Mouse (Mus musculus): Measurements from ENCODE around the gene Cryl1.
A peak's percentile ranks its signal among the peaks of the same experiment; 100 is the strongest.

Gene Cryl1

DNA sequence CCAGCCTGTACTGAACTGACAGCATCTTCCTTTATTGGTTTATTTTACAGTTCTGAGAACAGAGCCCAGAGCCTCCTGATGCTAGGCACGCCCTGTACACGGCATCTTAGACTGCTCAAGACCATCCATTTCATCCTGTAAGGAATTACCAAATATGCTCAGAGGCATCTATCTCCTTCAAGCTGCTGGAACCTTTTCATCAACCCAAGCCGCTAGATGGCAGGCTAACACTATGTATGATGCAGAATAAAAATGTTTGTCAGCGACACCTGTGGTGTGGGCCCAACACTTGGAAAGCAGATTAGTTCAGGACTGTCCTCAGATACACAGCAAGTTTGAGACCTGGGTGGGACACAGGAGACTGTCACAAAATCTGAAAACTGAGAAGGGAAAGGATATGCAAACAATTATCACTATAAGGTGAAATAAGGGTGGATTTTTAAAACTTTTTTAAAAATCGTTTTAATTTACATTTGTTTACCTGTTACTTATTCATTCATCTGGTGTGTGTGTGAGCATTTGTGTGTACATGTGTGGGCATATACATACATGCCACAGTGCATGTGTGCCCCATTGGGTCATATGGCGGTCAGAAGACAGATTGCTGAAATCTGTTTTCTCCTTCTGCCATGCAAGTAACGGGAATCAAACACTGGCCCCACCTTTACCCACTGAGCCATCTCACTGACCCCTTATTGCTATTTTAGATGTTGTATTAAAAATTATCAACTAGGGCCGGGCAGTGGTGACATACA lies 25.8 kb downstream of the Cryl1 start:
- DNase-seq, result peak; percentile 79

DNA sequence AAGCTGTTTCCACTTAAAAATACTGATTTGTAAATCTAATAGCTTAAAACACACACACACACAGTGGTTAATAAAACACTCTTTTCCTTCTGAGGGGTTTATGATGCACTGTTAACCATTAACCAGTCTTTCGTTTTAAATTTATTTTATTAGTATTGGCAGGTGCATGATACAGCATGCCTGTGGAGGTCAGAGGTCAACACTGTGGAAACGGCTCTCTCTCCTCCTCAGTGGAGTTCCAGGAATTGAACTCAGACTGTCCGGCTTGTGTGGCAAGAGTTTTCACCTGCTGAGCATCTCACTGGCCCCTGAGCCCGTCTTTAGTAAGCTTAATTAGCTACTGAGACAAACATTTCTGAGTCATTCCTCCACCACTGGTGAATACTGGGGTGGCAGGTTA lies 31.0 kb downstream of the Cryl1 start:
- peak; percentile 80 for DNase-seq

DNA sequence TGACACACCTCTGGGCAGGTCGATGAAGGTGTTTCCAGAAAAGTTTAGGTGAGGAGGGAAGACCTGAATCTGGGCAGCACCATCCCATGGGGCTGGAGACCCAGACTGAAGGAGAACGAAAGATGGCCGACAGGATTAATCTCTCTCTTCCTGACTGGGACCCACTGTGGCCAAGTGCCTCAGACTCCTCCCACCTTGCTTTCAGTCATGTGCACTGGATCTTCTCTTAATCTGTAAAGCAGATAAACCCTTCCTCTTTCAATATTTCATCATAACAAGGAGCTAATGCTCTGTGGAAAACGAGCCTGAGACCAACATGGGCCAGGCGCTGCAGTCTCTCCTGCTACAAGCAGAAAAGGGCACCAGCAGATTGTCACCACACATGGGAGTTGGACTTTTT lies 31.6 kb downstream of the Cryl1 start:
- no peak for DNase-seq

DNA sequence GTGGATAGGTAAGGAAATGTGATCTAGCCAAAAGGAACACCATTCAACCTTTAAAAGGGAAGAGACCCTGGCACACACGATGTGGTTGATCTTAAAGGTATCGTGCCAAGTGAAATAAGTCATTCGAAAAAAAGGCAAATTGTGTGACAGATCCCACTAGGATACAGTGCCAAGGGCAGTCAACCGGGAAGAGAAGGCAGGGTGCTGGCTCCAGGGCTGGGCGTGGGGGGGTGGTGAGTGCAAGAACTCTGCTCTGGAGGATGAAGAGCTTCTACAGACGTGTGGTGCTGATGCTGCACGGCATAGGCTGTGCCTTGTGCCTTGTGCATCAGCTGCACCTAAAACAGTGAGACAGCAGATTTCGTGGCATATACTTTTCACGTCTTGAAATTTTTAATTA lies 33.0 kb downstream of the Cryl1 start:
- peak; percentile 76 for DNase-seq

DNA sequence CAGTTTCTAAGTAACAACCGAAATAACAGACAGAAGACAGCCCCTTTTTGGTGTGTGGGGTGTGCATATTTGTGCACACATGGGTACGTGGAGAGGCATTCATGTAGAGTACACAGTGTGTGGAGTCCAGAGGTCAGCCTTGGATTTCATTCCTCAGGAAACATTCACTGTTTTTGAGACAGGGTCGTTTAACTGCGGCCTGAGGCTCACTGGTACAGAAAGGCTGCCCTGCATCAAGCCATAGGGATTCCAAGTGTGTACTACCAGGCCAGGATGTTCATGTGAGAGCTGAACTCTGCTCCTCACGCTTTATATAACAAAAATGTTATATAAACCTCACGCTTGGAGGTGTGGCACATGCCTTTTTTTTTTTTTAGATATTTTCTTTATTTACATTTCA lies 34.5 kb downstream of the Cryl1 start:
- DNase-seq, result peak; percentile 66

DNA sequence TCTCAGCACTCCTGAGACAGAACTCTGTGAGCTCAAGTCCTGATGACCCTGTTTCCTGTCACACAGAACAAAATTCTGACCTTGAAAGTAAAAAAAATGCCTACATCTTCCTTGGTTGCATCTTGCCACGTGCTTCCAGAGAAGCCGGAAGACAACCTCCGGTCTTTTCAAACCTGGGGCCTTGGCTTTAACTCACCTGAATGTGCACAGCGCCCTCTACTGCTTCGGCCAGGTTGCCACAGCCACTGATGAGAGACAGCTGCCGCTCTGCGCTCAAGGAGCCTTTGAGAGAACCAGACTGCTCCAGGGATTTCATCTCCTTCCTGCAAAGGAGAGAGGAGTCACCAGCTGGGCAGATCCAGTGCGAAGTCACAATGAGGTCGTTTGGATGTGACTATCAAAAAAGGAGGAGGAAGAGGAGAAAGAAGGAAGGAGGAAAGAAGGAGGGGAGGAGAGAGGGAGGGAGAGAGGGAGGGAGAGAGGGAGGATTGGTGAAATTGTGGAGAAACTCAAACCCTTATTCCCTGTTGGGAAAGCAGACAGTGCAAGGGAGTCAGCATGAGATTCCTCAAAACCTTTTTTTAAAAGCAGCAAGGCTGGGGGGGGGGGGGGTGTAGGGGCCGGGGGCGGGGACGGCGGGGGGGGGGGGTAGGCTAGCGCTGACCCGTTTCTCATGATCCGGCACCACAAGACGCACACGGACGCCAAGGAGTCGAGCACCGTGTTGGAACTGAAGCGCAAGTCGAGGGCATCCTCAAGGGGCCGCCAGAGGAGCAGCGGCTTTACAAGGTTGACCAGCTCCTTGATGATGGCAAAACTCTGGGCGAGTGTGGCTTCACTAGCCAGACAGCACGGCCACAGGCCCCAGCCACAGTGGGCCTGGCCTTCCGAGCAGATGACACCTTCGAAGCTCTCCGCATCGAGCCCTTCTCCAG lies 35.3 kb downstream of the Cryl1 start:
- peak; percentile 81 for DNase-seq

DNA sequence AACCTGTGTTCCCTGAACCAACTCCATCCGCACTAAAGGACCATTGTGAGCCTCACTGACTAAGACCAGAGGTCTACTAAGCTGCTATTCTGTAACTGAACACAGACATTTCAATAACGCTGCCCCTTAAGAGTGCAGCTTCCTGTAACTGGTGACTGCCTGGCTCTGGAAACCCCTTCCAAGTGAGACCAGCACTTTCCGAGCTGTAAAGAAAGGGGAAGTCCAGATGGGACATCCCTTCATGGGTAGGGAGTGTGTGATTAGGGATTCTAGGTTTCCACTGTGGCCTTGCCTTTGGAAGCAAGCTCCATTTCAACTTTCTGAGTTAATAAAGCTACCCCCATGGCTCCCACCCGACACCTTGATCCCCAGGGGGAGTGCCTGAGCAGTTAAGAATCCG lies 41.3 kb downstream of the Cryl1 start:
- DNase-seq, result no peak

DNA sequence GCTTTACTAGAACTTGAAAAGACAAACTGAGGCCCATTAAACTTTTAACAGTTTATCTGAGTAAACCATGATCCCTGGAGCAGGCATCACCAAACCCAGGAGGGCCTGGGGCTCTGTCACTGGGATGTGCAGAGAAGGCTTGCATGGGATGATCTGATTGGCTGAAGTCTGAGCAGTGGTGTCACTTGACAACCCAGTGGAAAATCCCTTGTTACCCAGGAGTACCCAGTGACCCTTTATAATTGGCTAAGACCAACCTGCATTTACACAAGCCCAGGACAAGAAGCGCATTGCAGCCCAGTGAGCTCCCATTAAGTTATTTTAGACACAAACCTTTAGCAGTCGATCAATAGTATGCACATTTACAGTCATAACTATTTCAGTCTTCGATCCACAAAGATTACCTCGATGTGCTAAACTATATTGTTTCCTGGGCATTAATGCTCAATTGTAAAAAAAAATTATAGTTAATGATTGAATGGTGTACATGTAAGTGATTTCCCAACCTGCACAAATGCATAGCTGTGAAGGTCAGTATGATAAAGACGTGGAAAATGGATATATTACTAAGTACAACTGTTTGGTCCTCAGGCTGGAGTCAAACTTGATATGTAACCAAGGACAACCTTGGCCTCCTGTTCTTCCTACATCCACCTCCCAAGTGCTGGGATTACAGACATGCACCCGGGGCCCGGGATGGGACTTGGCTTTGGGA lies 46.7 kb downstream of the Cryl1 start:
- no peak for DNase-seq

DNA sequence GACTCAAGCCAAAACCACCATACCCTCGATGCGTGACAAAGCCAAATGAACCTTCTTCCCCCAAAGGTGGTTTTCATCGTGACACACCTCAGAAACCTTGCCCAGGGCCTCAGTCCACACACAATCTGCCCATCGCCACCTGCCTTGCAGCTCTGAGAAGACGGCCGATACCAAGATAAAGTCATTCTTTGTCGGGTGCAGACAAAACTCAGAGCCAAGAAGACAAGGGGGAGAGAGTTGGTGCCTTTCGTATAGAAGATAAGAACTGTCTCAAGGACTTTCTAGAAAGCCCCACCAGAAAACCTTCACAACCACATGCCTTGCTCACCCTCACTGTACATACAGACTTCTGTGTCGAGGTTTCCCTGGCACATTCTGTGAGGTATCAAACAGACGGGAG lies 48.4 kb downstream of the Cryl1 start:
- no peak for DNase-seq

DNA sequence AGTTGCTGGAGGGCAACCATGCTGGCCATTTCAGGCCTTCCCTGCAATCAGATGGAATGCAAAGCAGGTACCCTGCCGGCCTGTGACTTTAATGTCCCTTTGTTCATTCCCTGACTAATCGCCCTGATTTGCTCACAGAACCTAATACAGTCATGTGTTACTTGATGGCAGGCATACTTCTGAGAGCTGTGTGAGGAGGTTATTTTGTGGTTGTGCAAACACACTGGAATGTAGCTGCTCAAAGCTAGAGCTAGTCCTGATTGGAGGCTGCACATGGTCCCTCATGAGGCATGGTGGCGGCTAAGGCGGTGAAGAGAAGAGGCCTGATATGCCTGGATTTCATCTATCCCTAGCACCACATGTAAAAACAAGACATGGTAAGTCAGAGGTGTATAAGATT lies 50.2 kb downstream of the Cryl1 start:
- DNase-seq, result no peak

DNA sequence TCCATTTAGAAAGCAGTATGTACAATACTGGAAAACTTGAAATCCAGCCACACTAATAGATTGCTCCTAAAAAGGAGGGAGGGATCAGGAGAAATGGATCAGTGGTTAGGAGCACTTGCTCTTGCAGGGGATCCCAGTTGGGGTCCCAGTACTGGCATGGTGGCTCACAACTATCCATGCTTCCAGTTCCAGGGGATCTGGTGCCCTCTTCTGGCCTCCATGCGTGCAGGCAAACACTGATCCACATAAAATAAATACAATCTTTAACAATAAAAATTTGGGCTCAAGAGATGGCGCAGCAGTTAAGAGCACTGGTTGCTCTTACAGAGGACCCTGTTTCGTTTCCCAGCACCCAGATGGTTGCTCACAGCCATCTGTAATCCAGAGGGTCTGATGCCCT lies 52.2 kb downstream of the Cryl1 start:
- no peak for DNase-seq

DNA sequence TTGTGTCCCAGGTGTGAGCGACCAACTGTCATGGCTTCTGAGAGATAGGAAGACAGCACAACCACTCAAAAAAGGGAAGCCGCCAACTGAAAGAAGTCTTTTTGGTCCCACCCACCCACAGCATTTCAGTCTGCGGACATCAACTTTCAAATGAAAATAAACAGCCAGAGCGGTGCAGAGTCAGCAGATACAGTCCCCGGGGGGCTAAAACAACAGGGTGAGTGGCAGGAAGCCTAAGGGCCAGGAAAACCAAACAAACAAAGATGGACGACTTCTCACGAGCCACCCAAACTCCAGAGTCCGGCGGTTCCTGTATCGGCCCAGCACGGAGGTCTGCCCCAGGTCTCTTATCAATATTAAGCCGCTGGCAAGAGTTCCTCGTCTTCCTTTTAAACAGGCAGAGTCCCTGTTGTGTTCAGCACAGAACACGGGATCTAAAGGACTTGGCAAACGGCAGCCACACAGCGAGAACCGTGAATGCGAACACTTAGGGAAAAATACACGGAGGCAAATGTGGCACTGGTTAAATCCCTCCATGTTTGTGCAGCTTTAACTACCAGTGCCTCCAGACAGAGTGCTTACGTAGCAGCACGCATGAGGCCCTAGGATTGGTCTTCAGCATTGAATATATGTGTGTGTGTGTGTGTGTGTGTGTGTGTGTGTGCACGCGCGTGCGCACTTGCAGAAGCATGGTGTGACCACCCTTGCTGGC lies 53.4 kb downstream of the Cryl1 start:
- peak; percentile 39 for DNase-seq

DNA sequence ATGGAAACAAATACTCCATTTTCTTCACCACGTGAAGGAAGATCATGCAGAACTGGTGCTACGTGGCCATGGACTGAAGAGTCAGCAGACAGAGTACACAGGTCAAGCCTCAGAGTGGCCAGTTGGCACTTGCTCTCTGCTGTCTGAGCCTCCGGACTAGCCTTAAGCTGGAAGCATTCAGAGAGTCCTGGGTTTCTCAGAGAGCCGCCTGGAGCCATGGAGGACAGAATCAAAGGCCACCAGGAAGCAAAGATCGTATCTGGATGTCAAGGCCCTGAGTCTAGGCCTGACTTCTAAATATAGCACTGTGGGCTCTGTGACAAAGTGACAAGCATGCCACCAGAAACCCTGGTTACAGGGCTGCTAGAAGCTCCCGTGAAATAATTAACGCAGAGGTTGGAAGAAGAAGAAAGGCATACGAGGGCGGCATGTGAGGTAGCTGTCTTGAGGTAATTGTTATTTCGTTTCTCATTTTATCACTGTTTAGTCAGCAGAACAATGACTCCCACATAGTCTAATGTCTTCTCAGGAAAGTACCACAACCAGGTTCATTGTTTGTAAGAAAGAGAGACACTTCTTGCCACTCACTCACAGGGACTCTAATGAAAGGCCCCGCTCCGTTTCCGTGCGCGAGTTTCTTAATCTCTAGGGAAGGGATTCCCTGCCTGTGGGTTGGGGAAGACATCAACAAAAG lies 55.1 kb downstream of the Cryl1 start:
- DNase-seq, result peak; percentile 83

DNA sequence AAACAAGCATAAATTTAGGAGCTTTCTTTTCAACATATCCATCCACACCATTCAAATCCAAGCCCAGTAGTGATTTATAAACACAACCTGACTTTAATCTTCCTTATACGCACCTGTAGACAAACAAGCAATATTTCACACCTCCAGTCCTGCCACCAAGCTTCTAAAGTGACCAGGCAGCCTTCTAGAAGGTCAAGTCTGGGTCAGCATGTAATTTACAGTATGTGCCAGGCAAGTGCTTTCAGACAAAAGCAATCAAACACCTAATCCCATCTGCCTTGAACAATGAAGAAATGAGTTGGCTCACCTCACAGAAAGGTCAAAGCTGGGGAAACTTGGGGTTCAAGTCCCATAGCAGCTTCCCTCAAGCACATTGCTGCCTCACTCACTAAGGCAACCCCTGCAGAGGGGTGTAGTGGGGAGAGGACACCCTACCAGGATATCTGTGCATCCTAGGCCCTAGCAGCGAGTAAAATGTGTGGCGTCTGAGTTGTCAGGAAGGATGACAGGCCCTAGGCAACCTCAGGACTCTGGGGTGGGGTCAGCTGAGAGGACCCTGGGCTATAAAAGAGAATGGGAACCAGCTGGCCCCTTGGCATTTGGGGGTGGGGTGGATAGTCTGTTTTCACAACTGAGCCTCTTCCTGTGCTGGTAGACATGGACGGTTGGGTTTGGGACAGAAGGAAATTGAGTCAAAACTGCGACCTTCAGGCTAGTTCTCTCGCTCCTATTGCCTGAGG lies 55.8 kb downstream of the Cryl1 start:
- DNase-seq, result no peak

DNA sequence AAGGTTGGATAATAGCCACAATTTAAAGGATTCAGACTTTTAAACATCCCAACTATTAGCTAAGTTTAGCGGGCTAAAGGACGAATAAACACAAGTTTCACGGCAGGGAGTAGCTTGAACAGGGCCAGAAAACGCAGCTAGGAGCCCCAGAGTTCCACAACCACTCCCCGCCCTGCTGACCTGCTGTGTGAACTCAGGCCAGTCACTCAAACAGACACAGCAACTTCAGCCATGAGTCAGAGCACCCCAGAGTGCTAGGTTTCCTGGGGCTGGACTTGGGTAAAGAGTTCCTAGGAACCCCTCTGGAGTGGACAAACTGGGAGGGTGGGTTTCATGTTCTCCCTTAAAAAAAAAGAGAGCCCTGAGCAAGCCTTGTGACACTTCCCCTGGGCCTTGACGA lies 59.7 kb downstream of the Cryl1 start:
- DNase-seq, result no peak

DNA sequence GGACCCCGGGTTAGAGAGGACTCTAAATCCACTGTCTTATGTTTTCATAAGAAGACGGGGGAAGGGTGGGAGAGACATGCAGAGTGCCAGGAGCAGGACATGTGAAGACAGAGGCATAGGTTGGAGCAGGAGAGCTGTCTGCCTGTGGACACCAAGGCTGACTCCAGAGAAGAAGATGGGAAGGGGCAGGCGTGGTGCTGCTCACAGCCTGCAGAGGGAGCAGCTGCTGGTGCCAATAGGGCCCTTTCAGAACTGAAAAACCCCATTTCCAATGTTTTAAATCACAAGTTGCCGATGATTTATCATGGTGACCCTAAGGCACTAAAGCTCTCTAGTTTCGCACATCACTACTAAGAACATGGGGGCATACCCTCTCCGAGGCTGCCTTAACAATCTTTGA lies 63.5 kb downstream of the Cryl1 start:
- no peak for DNase-seq

DNA sequence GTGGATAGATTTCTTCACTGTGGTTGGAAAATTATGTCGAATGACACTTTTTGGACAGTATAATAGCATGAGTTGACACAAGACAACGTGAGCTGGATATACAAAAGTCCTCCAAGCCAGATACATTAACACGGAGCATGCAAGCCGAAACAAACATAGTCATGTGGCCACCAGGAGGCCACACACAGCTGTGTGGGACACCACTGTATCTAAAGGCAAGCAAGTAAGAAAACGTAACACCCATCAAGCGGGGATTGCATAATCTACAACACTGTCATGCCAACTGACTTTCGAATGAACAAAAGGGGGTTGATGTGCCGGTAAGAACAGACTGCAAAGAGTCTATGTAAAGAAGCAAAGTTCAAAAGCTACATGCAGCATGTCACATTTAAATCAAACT lies 65.8 kb downstream of the Cryl1 start:
- no peak for DNase-seq

DNA sequence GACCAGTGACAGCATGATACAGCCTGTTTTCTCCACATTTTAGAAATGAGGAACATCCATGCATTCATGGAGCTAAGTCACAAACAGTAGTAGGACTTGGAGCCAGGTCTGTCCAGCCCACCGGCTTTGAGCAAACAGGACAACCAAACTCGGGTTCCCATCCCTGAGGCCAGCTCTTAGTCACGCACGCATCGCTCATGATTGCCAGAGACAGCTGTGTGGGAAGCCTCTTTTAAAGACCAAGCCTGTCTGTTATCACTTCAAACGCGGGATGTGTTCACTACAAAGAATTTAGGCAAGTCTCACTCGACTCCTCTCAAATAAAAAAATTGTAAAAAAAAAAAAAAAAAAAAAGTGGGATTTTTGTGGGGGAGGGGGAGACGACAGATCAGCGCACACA lies 67.2 kb downstream of the Cryl1 start:
- DNase-seq, result no peak

DNA sequence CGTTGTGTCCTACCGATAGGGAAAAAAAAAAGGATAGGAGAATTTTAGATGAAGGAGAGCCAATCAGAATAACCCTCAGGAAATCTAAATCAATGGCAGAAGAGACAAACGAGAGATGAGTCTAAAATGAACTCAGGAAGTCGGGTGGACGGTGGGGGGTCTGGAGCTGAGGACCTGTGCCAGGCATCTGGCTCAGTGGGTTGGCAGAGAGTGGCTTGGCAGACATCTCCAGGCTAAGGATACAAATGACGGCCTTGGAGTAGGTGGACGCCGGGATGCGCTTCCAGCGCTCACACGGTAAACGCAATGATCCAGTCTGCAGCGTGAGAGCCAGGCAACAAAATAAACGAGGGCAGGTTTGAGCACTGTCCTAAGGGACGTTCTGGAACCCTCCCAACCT lies 68.7 kb downstream of the Cryl1 start:
- no peak for DNase-seq

DNA sequence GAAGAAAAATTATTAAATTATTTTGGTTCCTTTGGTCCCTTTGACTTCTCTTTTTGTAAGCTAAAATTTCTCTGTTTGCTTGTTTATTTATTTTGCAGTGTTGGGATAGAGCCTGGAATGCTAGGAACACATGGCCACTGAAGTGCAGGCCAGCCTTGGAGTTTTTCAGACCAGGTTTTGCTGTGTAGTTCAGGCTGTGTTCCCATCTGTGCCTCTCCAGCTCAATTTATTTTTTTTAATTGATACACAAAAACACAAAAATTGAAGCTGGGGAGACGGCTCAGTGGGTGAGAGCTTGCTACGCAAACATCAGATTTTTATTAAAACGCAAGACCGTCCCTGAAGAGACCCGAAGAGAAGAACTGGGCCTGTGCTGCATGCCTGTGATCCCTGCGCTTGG lies 71.6 kb downstream of the Cryl1 start:
- DNase-seq, result no peak

DNA sequence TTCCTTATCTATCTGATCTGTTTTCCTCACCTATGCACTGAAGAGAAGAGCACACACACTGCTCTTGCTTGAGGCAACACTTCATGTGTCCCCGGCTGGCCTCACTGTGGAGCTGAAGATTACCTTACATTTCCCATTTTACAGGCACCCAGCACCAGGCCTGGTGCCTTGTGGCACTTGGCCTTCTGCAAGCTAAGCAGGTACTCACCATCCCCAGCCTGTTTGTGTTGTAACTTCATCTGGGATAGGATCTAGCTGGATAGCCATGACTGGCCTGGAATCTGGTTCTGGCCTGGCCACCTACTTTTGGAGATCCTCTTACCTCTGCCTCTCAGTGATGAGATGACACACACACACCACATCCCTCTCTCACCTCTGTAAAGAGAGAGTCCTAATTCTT lies 79.5 kb downstream of the Cryl1 start:
- DNase-seq, result no peak
